Mouse (Mus musculus): ENCODE results near the gene Nav2.

Nav2 gene

GRCm38 (mm10) chr7:49006886-49007285, 98.4 kb downstream of the Nav2 start:
- DNase-seq (ENCODE audit: low spot score), result no peak

- no peak for DNase-seq (ENCODE audit: low spot score)
These were observed 102.2 kb downstream of the Nav2 start for GRCm38 (mm10) chr7:49010739-49011138.

DNA sequence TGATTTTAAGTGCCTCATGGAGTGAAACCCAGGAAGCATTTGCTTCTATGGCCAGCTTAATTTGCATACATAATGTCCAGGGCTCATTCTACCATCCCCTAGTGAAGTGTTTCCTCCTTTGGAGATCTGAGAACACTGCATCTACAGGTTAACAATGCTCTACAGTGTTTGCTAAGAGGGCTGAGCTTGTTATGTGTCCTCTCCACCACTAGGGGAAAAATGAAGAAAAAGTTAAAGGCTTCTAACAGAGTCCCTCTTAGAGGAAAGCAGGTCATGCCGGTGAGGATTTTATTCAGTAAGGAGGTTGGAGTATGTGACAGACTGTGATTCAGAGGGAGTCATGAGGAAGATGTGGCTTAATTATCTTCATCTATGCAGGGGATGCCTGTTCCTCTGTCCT, 103.5 kb downstream of the Nav2 start:
- DNase-seq (ENCODE audit: low spot score), result no peak

DNA sequence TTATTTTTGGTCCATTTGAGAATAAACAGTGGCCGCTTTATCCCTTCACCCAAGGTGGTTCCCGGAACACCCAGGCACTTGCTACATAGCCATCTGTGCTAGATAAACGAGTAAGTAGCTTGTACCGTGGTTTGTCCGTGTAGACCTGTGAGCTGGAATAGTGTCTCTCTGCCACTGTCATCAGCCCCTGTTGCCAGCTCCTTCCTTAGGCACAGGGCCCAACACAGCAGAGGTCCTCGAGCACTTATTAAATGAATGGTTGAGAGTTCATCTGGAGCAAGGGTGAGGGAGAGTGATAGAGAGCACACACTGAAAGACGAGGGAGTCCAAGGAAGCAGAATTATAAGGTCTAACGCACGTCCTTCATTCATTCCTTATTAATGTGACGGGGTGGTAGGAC, 106.0 kb downstream of the Nav2 start:
- DNase-seq (ENCODE audit: low spot score), result no peak

- DNase-seq (ENCODE audit: low spot score), result no peak
These were observed 106.8 kb downstream of the Nav2 start for GRCm38 (mm10) chr7:49015297-49015696.

- no peak for DNase-seq (ENCODE audit: low spot score)
These were observed 107.6 kb downstream of the Nav2 start for GRCm38 (mm10) chr7:49016088-49016487.

DNA sequence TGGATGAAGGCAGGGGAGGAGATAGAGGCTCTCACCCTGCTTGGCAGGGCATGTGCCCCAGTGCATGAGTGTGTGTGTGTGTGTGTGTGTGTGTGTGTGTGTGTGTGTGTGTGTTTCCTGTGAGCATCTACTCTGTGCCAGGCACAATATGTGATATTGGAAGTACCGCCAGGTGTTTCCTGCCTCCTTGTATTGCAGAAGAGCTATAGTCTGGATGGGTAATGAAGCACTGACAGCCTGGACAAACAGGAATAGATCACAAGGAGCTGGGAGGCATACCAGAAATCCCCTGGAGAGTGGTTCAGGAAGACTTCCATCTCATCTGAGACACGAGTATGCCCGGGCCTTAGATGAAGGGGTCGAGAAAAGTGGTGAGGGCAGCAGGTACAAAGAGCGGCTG, 109.3 kb downstream of the Nav2 start:
- no peak for DNase-seq (ENCODE audit: low spot score)

- DNase-seq (ENCODE audit: low spot score), result no peak
These were observed 110.0 kb downstream of the Nav2 start for GRCm38 (mm10) chr7:49018478-49018914.

DNA sequence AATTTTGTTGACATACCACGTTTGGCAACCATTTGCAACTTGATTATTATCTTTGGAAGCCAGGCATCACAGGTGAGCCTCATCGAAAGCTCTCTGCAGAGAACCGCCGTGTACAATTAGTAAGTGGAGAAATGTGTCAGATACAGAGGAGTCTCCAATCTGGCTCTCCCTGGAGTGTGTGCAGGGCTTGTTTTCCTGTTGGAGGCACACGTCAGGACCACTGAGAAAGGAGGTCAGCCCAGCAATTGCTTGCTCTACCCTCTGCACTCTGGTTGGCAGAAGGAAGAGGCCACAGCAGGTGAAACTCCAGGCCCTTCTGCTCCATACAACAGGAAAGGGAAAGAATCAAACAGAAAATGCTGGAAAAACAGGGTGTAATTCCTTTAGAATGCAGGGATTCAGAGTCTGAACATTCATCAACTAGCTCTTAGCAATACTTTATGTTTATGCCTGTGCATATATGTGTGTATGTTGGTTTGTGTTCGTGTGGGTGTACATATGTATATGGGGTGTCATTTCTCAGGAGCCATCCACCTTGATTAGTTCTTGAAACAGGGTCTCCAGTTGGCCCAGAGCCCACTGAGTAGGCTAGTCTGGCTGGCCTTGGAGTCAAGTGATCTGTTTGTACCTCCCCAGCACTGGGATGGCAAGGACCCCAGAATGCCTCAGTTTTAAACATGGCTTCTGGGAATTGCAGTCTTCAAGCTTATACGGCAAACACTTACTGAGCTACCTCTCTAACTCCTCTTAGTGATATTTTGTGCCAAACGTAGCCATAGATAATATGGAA, 116.7 kb downstream of the Nav2 start:
- no peak for DNase-seq (ENCODE audit: low spot score)

DNA sequence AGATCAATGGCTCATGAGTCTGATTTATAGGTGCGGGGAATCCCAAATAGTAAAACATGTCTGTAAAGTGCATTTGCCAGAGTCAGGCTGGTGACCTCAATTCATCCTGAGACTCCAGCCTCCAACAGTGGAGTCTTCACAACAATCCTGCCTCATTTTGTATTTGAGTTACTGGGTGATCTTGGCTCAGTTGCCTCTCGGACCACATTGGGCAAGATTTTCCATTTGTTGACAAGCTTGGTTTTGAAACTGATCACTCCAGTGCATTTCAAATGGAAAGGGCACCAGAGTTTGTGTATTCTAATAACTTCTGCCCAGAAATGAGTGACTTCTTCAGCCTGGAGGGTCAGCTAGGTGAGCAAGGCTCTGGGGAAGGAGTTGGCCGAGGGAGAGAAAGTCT, 117.5 kb downstream of the Nav2 start:
- DNase-seq (ENCODE audit: low spot score), result no peak

DNA sequence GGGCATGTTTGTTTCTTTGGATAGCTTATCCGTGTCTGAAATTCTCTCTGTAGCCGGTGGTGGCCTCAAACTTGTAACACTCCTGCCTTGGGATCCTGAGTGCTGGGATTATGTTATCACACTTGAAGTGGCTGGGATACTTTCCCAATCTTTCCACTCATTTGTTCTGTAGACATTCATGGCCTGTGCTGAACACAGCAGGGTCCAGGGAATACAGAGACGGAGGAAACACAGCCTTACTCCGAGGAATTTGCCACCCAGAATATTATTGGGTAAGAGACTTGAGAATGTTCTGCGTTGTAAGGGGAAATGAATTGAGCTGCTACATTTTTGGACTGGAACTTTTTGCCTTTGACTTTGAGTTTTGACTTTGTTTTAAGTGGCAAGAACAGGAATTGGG, 118.0 kb downstream of the Nav2 start:
- DNase-seq (ENCODE audit: low spot score), result no peak

DNA sequence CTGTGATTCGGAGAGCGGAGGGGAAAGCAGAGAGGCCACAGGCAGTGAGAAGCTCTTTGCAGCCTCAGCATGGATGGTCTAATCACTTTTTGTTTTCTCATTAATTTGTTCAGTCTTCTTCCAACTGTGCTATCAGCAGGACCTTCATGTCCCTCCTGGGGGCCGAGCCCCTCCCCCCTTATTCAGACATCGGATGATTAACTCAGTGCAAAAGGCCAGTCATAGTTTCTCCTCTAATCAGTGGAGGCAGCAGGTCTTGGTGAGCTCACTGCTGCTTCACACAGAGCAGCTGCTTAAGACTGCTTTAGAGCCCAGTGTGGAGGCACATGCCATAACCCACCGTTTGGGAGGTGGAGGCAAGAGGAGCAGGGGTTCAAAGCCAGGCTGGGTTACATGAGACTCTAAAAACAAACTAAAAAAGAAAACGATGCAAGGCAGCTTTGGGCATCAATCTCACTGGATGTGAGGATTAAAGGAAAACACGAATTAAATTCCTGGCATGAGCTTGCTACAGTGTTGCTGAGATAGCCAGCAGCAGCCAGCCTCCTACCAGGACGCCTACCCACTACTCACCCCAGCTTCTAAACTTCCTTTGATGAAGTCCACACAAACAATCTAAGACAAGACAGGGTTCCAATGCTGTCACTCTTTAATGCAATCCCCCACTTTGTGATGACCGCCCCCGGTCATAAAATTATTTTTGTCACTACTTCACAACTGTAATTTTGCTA, 120.9 kb downstream of the Nav2 start:
- DNase-seq (ENCODE audit: low spot score), result no peak

GRCm38 (mm10) chr7:49032216-49032615, 123.7 kb downstream of the Nav2 start:
- DNase-seq (ENCODE audit: low spot score), result no peak

DNA sequence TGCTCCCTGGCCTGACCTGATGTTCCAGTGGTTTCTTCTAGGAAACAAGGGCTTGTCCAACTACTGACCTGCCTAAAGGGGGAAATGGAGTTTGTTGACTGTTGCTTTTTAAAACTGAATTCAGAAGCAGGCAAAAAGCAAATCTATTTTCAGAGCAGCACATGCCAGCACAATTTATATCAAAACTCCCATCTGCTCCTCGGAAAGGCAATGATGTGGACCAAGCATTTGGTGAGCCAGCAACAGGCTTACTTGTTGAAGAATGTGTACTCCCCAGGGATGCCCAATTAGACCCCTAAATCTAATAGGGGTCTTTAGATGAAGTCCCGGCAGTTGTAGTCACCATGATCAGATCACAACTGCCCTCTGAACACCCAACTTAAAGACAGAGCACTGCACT, 125.7 kb downstream of the Nav2 start:
- DNase-seq (ENCODE audit: low spot score), result no peak

- no peak for DNase-seq (ENCODE audit: low spot score)
These were observed 131.6 kb downstream of the Nav2 start for GRCm38 (mm10) chr7:49040163-49040562.

DNA sequence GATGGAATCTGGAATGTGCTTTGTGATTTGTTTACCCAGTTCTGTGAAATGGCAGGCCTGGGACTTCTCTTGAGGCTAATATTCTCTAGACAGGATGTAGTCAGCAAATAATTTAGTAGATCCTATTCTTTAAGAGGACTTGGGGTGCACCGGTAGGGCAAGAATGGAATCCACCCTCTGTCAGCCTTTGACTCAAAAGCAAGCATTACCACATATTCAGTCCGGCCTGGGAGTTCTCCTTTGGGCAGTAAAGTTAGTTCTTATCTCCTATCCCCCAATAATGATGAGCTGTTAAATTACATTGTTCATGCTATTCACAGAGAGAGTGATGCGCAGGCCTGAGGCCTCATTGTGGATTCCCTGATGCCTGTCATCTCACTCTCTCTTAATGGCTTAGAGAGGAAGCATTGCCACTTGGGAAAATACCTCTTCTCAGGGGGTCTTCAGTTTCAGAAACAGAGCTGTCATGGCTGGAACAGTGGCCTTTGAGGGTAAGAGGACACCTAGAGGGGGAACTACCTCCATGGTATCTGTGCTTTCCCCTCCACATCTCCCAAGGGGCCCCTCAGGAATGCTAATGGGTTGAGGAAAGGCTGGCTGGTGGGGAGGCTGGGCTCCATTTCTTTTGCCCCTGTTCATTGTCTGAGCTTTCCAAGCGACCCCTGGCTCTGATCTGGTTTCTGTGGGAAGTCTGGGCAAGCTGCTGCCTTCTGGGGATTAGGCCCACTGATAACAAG, 133.0 kb downstream of the Nav2 start:
- no peak for DNase-seq (ENCODE audit: low spot score)

GRCm38 (mm10) chr7:49045499-49046346, 137.2 kb downstream of the Nav2 start:
- no peak for DNase-seq (ENCODE audit: low spot score)

DNA sequence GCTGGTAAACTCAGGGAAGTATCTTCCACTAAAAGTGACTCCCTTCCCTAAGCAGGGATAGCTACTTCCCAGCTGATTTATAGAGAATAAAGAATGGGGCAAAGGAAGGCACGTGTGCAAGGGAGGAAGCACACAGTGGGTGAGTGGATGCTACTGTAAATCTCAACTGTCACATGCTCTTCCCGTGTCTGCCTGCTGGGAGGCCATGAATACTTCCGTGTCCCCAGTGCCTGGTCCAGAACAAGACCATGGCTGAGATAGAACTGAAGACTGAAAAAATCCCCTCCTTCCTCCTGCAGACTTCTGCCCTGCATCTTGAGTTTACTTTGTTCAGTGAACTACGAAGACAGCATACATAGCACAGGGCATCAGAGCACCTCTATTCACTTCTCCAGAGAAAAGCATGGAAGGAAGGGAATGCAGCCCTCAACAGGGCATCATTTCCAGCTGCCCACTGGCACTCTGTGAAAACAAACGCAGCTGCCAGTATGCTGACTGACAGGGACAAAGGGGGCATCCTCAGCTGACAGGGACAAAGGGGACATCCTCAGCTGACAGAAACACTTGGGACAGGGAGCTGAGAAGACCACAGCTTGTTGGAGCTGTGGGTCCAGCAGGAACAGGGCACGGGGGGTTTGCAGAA, 138.0 kb downstream of the Nav2 start:
- no peak for DNase-seq (ENCODE audit: low spot score)

DNA sequence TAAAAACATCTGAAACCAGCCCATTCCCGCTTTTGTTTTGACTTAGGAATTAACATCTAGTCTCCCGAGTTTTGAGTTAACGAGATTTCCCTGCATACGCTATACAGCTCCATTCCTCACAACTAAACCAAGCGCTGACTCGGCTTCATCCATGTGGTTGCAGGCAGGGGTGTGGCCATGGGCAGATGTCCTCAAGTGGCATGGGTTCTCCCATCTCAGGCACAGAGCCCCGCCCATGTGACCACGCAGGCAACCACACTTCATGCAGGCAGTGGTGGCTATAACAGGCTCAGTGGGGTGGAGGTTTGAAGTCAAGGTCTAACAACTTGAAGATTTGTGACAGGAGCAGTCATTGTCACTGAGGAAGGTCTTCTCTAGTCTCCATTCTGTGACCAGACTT, 138.8 kb downstream of the Nav2 start:
- no peak for DNase-seq (ENCODE audit: low spot score)

GRCm38 (mm10) chr7:49052871-49053618, 144.5 kb downstream of the Nav2 start:
- no peak for DNase-seq (ENCODE audit: low spot score)

DNA sequence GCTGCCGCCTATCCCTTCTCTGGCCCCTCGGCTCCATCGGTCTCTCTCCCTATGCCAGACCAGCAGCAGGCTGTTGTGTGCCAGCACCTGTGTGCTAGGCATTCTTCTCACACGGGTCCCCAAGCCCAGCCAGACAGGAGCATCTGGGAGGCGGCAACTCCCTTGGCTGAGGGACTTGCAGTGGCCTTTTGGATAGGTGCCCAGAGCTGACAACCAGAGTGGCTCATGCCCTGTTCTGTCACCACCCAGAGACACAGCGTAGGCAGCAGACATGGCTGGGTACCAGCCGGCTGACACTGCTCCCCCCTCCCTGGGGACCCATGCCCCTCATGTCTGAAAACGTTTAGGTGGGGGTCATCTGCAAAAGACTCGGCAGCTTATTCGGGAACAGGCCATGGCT, 146.8 kb downstream of the Nav2 start:
- no peak for DNase-seq (ENCODE audit: low spot score)

Data from testis, postnatal 14 days (tissue).